In genomic region chr5:30646036-30646435, GRCm38 (mm10) we compare ENCODE assay signal across 21 mouse cellular contexts. TPM values are rescaled to one million over a fixed set of nuclear protein-coding genes. Genes with fewer than 3 reads are reported as not detected.
DNase-seq lines count a peak whose midpoint lies in the region; ATAC-seq and TF ChIP-seq lines count a peak whose summit lies in the region.
"Had no signal": no experiment of that assay in that cellular context is flagged by ENCODE, and none has a peak within 500 bp of the region (broad histone marks: within the 10 kb centered on the region; RNA-seq: fewer than 3 reads in every experiment).

No protein-coding gene starts in this region.

- peaks cover 11% of the 10 kb centered on the region; the same call in 1 of the 2 replicates for H3K4me1 ChIP-seq in kidney, adult 2 months (ENCODE audit: control insufficient read depth, insufficient read depth, low read length)
- H3K4me1 ChIP-seq in kidney, embryonic 14.5 days (ENCODE audit: control insufficient read depth, insufficient read depth, low read length) = peaks cover 10% of the 10 kb centered on the region
- H3K4me1 ChIP-seq in lung, embryonic 14.5 days (ENCODE audit: insufficient read depth) = no peaks in the 10 kb centered on the region

- H3K9me3 ChIP-seq in kidney, embryonic 14.5 days (ENCODE audit: control insufficient read depth, low read length) = no peaks in the 10 kb centered on the region
- H3K9me3 ChIP-seq in lung, embryonic 14.5 days (ENCODE audit: low read depth, low read length) = no peaks in the 10 kb centered on the region
- H3K9me3 ChIP-seq: hindbrain, embryonic 12.5 days; limb, embryonic 13.5 days had no signal

- peak; percentile 17 for DNase-seq in adrenal gland, postnatal 10 days
- DNase-seq in adrenal gland, postnatal 36 days = no peak
- DNase-seq in kidney, adult 2 months = peak; percentile 59
- DNase-seq in lung, embryonic 14.5 days = peak; percentile 25
- DNase-seq in lung, adult 18-20 months = no peak
- peak; percentile 73 to 80 for DNase-seq in kidney, postnatal 4 days
- DNase-seq: cerebellum, adult 18-20 months; cerebellum, postnatal 14 days; forebrain, postnatal 0 days; gastrocnemius, postnatal 14 days; heart, adult 2 months; midbrain, embryonic 14.5 days; thymus, adult 2 months; thymus, postnatal 4 days had no signal

- TF ChIP-seq CTCF in kidney, adult 2 months (conservative IDR thresholded peaks at IDR 0.05; ENCODE audit: insufficient read depth, insufficient read length, low read depth, low read length) = no peak
- TF ChIP-seq CTCF in lung, embryonic 14.5 days (IDR thresholded peaks at IDR 0.05; ENCODE audit: low read depth) = no peak

- no peaks in the 10 kb centered on the region for H3K27me3 ChIP-seq in kidney, adult 2 months (replicated peaks; ENCODE audit: control insufficient read depth, insufficient read depth, low read length)
- no peaks in the 10 kb centered on the region for H3K27me3 ChIP-seq in kidney, embryonic 14.5 days (ENCODE audit: control insufficient read depth, insufficient read depth, low read length)
- no peaks in the 10 kb centered on the region for H3K27me3 ChIP-seq in lung, embryonic 14.5 days (ENCODE audit: insufficient read depth, low read length)
- H3K27me3 ChIP-seq: hindbrain, embryonic 12.5 days; limb, embryonic 13.5 days had no signal

- no peaks in the 10 kb centered on the region for H3K36me3 ChIP-seq in kidney, adult 2 months (ENCODE audit: control insufficient read depth, insufficient read depth, low read length)
- H3K36me3 ChIP-seq in kidney, embryonic 14.5 days (ENCODE audit: control insufficient read depth, insufficient read depth, low read length) = no peaks in the 10 kb centered on the region
- H3K36me3 ChIP-seq in lung, embryonic 14.5 days (ENCODE audit: insufficient read depth) = no peaks in the 10 kb centered on the region
- H3K36me3 ChIP-seq: hindbrain, embryonic 12.5 days had no signal

- no peak overlapping the region for H3K27ac ChIP-seq in kidney, adult 2 months (ENCODE audit: insufficient read depth, low read depth, low read length)
- H3K27ac ChIP-seq in kidney, embryonic 14.5 days (ENCODE audit: low read depth, low read length) = no peak overlapping the region
- H3K27ac ChIP-seq in lung, embryonic 14.5 days (ENCODE audit: low read depth) = no peak overlapping the region
- H3K27ac ChIP-seq: hindbrain, embryonic 12.5 days; limb, embryonic 13.5 days; liver, embryonic 14.5 days; stomach, postnatal 0 days had no signal

- 63% methylated on average over 2 of the region's 2 CpGs for WGBS in kidney, adult 2 months
- 63% methylated on average over 2 of the region's 2 CpGs for WGBS in kidney, embryonic 14.5 days
- WGBS in lung, embryonic 14.5 days = 41% methylated on average over 2 of the region's 2 CpGs

- H3K9ac ChIP-seq in kidney, embryonic 14.5 days (ENCODE audit: low read depth, low read length) = no peak overlapping the region
- H3K9ac ChIP-seq in lung, embryonic 14.5 days = no peak overlapping the region
- H3K9ac ChIP-seq: forebrain, postnatal 0 days; hindbrain, embryonic 12.5 days; limb, embryonic 13.5 days; liver, embryonic 14.5 days had no signal

- ATAC-seq in kidney, embryonic 14.5 days (ENCODE audit: low FRiP score, low TSS enrichment) = no peak
- ATAC-seq in lung, embryonic 14.5 days (ENCODE audit: insufficient read depth) = no peak
- ATAC-seq: forebrain, postnatal 0 days; intestine, postnatal 0 days had no signal

- H3K4me3 ChIP-seq in kidney, adult 2 months (ENCODE audit: insufficient read depth, low read depth, low read length) = no peak overlapping the region
- H3K4me3 ChIP-seq in kidney, embryonic 14.5 days (ENCODE audit: low read length) = no peak overlapping the region
- H3K4me3 ChIP-seq in lung, embryonic 14.5 days (ENCODE audit: low read depth, low read length) = no peak overlapping the region
- H3K4me3 ChIP-seq: heart, adult 2 months; hindbrain, embryonic 12.5 days; limb, embryonic 13.5 days had no signal

- no peak for TF ChIP-seq POLR2A in kidney, adult 2 months (IDR thresholded peaks at IDR 0.05; ENCODE audit: low read depth, low read length)

- no peak overlapping the region for H3K4me2 ChIP-seq in kidney, embryonic 14.5 days (replicated peaks; ENCODE audit: low read depth, low read length)
- H3K4me2 ChIP-seq in lung, embryonic 14.5 days = no peak overlapping the region
- H3K4me2 ChIP-seq: hindbrain, embryonic 12.5 days; limb, embryonic 13.5 days had no signal

RNA-seq across cellular contexts. Expression of gene Slc35f6, which starts 1.7 kb away (rescaled TPM):
- total RNA-seq in adrenal gland, postnatal 10 days (2021) = 10 to 100 TPM; 30.4 to 34.6 TPM
- total RNA-seq in adrenal gland, postnatal 36 days (2021) = 10 to 100 TPM; 40.0 to 47.2 TPM
- 51.2 and 70.6 TPM in 2 replicates for polyA plus RNA-seq in kidney, adult 2 months (2012; rRNA removed)
- 15.8 and 27.6 TPM in 2 replicates for polyA plus RNA-seq in kidney, embryonic 14.5 days (2014; fragmentation: Nextera tagmentation; extraction: Ambion mirVana)
- polyA plus RNA-seq in lung, embryonic 14.5 days (2014; fragmentation: Nextera tagmentation; extraction: Ambion mirVana) = 27.6 and 29.5 TPM in 2 replicates

RNA-seq across cellular contexts. Expression of gene Cenpa, which starts 20.5 kb away (rescaled TPM):
- 10 to 100 TPM; 38.0 to 54.0 TPM for total RNA-seq in adrenal gland, postnatal 10 days (2021)
- 10 to 100 TPM; 10.2 to 11.9 TPM for total RNA-seq in adrenal gland, postnatal 36 days (2021)
- polyA plus RNA-seq in kidney, adult 2 months (2012; rRNA removed) = 6.3 and 6.6 TPM in 2 replicates
- polyA plus RNA-seq in kidney, embryonic 14.5 days (2014; fragmentation: Nextera tagmentation; extraction: Ambion mirVana) = 363 and 456 TPM in 2 replicates
- polyA plus RNA-seq in lung, embryonic 14.5 days (2014; fragmentation: Nextera tagmentation; extraction: Ambion mirVana) = 416 and 454 TPM in 2 replicates

RNA-seq across cellular contexts. Expression of gene Kcnk3, which starts 58.1 kb away (rescaled TPM):
- total RNA-seq in adrenal gland, postnatal 10 days (2021) = 100 to 1,000 TPM; 549 to 558 TPM
- 1,000 to 10,000 TPM; 1,187 to 1,472 TPM for total RNA-seq in adrenal gland, postnatal 36 days (2021)
- polyA plus RNA-seq in kidney, adult 2 months (2012; rRNA removed) = 25.0 and 30.0 TPM in 2 replicates
- polyA plus RNA-seq in kidney, embryonic 14.5 days (2014; fragmentation: Nextera tagmentation; extraction: Ambion mirVana) = 1.5 and 2.1 TPM in 2 replicates
- polyA plus RNA-seq in lung, embryonic 14.5 days (2014; fragmentation: Nextera tagmentation; extraction: Ambion mirVana) = 29.9 and 30.3 TPM in 2 replicates
- total RNA-seq: megakaryocyte-erythroid progenitor cell, adult 5-6 weeks had no signal

Comparison
In these comparisons a context has a peak if more than half of its experiments do, and no peak if none do; other contexts are left out.
1. DNase-seq: peak in adrenal gland, postnatal 10 days (single experiment), kidney, adult 2 months (single experiment), lung, embryonic 14.5 days (single experiment) and kidney, postnatal 4 days (2 of 2); none in adrenal gland, postnatal 36 days (0 of 2) and lung, adult 18-20 months (0 of 2).
2. RNA of gene Cenpa, which starts 20.5 kb away (polyA plus RNA-seq): 416 to 454 TPM in lung, embryonic 14.5 days and 363 to 456 TPM in kidney, embryonic 14.5 days; 6.3 to 6.6 TPM in kidney, adult 2 months; every median in the first group is over 10 times any median in the second.